Mouse (Mus musculus): Measurements from ENCODE around the gene Mcpt1. TPM values are rescaled to one million over a fixed set of nuclear protein-coding genes. Genes with fewer than 3 reads are reported as not detected.

The Mcpt1 gene
- polyA plus RNA-seq (2015; fragmentation: Nextera tagmentation; extraction: Ambion mirVana) = not detected in 2 replicates

DNA sequence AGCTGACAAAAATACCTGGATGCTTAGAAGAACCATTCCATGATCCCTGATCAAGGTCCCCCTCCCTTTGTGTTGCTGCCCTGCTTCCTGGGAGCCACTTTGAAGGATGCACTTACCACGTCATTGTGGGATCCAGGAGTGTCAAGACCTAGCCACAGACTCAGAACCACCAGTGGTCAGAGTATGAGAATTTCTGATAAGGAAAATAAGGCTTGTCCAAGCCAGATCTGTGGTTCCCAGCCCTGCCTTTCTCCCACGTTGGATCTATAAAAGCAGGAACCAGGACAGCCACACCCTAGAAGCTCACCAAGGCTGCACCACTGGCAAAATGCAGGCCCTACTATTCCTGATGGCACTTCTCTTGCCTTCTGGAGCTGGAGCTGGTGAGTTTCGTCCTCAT lies at the start of gene Mcpt1:
Gene Mcpt1, plus strand, starts transcription at position 301 of the 400 bp plus-strand sequence.

DNA sequence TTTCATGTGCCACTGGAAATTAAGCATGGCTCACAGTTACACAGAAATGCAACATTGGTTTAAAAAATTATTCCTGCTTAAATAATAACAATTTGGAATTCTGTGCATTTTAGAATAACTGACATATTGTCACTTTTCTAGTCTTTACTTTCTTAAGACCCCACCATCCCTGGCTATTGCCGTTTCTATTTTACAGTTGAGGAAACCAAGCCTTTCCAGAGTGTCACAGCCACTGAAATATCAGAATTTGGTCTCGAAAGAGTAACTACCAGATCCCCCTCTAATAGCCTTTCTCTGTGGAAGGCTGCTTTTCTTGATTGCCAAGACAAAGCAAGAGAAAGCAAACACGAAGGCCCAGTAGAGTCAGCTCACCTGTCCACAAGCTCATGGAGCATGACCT lies 12.6 kb downstream of the Mcpt1 start, which contains the start of gene Mcpt9:
Gene Mcpt9, minus strand, starts transcription at position 101 of the 400 bp plus-strand sequence.

DNA sequence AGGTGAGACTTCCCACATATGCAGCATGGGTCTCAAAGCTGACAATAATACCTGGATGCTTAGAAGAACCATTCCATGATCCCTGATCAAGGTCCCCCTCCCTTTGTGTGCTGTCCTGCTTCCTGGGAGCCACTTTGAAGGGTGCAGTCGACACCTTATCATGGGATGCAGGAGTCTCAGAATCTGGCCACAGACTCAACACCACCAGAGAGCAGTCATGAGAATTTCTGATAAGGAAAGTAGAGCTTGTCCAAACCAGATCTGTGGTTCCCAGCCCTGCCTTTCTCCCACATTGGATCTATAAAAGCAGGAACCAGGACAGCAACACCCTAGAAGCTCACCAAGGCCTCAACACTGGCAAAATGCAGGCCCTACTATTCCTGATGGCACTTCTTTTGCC lies 24.0 kb downstream of the Mcpt1 start, which contains the start of gene Mcpt2:
Gene Mcpt2, plus strand, starts transcription at position 250 of the 400 bp plus-strand sequence.

DNA sequence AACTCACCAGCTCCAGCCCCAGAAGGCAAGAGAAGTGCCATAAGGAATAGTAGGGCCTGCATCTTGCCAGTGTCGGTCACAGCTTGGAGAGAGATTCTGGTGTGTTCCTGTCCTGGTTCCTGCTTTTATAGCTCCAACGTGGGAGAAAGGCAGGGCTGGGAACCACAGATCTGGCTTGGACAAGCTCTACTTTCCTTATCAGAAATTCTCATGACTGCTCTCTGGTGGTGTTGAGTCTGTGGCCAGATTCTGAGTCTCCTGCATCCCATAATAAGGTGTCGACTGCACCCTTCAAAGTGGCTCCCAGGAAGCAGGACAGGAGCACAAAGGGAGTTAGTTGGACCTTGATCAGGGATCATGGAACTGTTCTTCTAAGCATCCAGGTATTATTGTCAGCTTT lies 44.4 kb downstream of the Mcpt1 start, which contains the start of gene Mcpt4:
Gene Mcpt4, minus strand, starts transcription at position 101 of the 400 bp plus-strand sequence.

Other genes starting within 250 kb of the Mcpt1 start
- 5.0 and 5.7 TPM in 2 replicates for gene Adcy4, start 233.9 kb upstream of the Mcpt1 start, polyA plus RNA-seq (2015; fragmentation: Nextera tagmentation; extraction: Ambion mirVana)
- gene Ripk3, start 229.1 kb upstream of the Mcpt1 start, polyA plus RNA-seq (2015; fragmentation: Nextera tagmentation; extraction: Ambion mirVana) = 6.7 and 11.8 TPM in 2 replicates
- 10.9 and 11.6 TPM in 2 replicates for gene Nfatc4, start 194.8 kb upstream of the Mcpt1 start, polyA plus RNA-seq (2015; fragmentation: Nextera tagmentation; extraction: Ambion mirVana)
- gene Nynrin, start 164.0 kb upstream of the Mcpt1 start, polyA plus RNA-seq (2015; fragmentation: Nextera tagmentation; extraction: Ambion mirVana) = 3.1 and 3.3 TPM in 2 replicates
- gene Cbln3, start 133.6 kb upstream of the Mcpt1 start, polyA plus RNA-seq (2015; fragmentation: Nextera tagmentation; extraction: Ambion mirVana) = 0.21 and 0.28 TPM in 2 replicates
- gene Khnyn, start 133.0 kb upstream of the Mcpt1 start, polyA plus RNA-seq (2015; fragmentation: Nextera tagmentation; extraction: Ambion mirVana) = 6.2 and 7.7 TPM in 2 replicates
- 66.3 and 69.2 TPM in 2 replicates for gene Sdr39u1, start 117.7 kb upstream of the Mcpt1 start, polyA plus RNA-seq (2015; fragmentation: Nextera tagmentation; extraction: Ambion mirVana)
- gene Cma1, start 73.3 kb upstream of the Mcpt1 start, polyA plus RNA-seq (2015; fragmentation: Nextera tagmentation; extraction: Ambion mirVana) = 390 and 665 TPM in 2 replicates
- 0.28 and 0.91 TPM in 2 replicates for gene Cma2, start 67.0 kb upstream of the Mcpt1 start, polyA plus RNA-seq (2015; fragmentation: Nextera tagmentation; extraction: Ambion mirVana)
- gene Mcpt9, start 12.5 kb downstream of the Mcpt1 start, polyA plus RNA-seq (2015; fragmentation: Nextera tagmentation; extraction: Ambion mirVana) = not detected in 2 replicates
- gene Mcpt2, start 24.1 kb downstream of the Mcpt1 start, polyA plus RNA-seq (2015; fragmentation: Nextera tagmentation; extraction: Ambion mirVana) = 0.18 TPM in 1 of 2 replicates, not detected in the other
- gene Mcpt4, start 44.3 kb downstream of the Mcpt1 start, polyA plus RNA-seq (2015; fragmentation: Nextera tagmentation; extraction: Ambion mirVana) = 75.8 and 157 TPM in 2 replicates
- 0.29 and 0.35 TPM in 2 replicates for gene Mcpt8, start 67.3 kb downstream of the Mcpt1 start, polyA plus RNA-seq (2015; fragmentation: Nextera tagmentation; extraction: Ambion mirVana)
- gene Ctsg, start 84.6 kb downstream of the Mcpt1 start, polyA plus RNA-seq (2015; fragmentation: Nextera tagmentation; extraction: Ambion mirVana) = 1.3 and 3.2 TPM in 2 replicates
- not detected in 2 replicates for gene Gzme, start 102.7 kb downstream of the Mcpt1 start, polyA plus RNA-seq (2015; fragmentation: Nextera tagmentation; extraction: Ambion mirVana)
- not detected in 2 replicates for gene Gzmd, start 114.6 kb downstream of the Mcpt1 start, polyA plus RNA-seq (2015; fragmentation: Nextera tagmentation; extraction: Ambion mirVana)
- gene Gzmg, start 141.6 kb downstream of the Mcpt1 start, polyA plus RNA-seq (2015; fragmentation: Nextera tagmentation; extraction: Ambion mirVana) = not detected in 2 replicates
- gene Gzmn, start 156.6 kb downstream of the Mcpt1 start, polyA plus RNA-seq (2015; fragmentation: Nextera tagmentation; extraction: Ambion mirVana) = 0.13 TPM in 1 of 2 replicates, not detected in the other
- not detected in 2 replicates for gene Gzmf, start 193.4 kb downstream of the Mcpt1 start, polyA plus RNA-seq (2015; fragmentation: Nextera tagmentation; extraction: Ambion mirVana)
- gene Gzmc, start 216.7 kb downstream of the Mcpt1 start, polyA plus RNA-seq (2015; fragmentation: Nextera tagmentation; extraction: Ambion mirVana) = not detected in 2 replicates
- gene Gzmb, start 244.3 kb downstream of the Mcpt1 start, polyA plus RNA-seq (2015; fragmentation: Nextera tagmentation; extraction: Ambion mirVana) = not detected in 2 replicates

All from skeletal muscle tissue, postnatal 0 days (tissue).